Mouse (Mus musculus): ENCODE measurements around the gene Gm29110.

Gm29110 gene

DNA sequence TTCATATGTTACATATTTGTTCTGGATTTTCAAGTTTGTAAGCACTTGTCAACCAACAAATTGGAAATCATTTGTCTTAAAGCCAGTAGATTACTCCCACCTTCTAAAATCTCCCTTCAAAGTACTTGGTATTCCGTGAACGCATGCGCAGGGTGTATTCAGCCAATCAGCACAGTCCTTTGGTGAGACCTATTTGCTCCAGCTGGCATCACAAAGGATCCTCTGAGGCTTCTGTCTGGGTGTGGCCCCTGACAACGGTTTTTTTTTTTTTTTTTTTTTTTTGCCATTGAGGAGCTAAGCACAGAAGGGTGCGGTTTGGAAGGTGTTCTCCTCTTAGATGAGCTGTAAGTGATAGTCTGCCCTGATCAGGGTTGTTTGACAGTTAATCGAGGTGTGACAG lies at the start of gene Gm29110:
Gene Gm29110 (plus strand): TSS at position 301 of the 400 bp plus-strand sequence.
- WGBS = 86% methylated on average over 4 of the region's 6 CpGs

Measured in cerebral cortex, adult 2 months (tissue).